Mouse (Mus musculus): ENCODE results near the gene Tyro3. TPM values are rescaled to one million over a fixed set of nuclear protein-coding genes. Genes with fewer than 3 reads are reported as not detected.

The Tyro3 gene
- total RNA-seq, 4 experiments from 2014 or later, result 1.7 to 3.3 (median 2.2) TPM

- no peak for DNase-seq (ENCODE audit: low spot score)
Observed at GRCm38 (mm10) chr2:119855310-119855850, 57.8 kb downstream of the Tyro3 start.

- DNase-seq (ENCODE audit: low spot score), result no peak
Observed at GRCm38 (mm10) chr2:119857341-119857740, 59.8 kb downstream of the Tyro3 start.

- no peak for DNase-seq (ENCODE audit: low spot score)
Observed at GRCm38 (mm10) chr2:119864484-119864883, 67.0 kb downstream of the Tyro3 start.

Other genes with a start within 250 kb of the Tyro3 start
- 1 to 10 TPM in 1 of 4 experiments, under 1 TPM in 3; 0.28 to 1.7 (median 0.37) TPM for gene Nusap1, start 179.4 kb upstream of the Tyro3 start, total RNA-seq (2022)
- 1 to 10 TPM in 1 of 4 experiments, under 1 TPM in 3; 0.34 to 1.2 (median 0.58) TPM for gene Oip5, start 179.3 kb upstream of the Tyro3 start, total RNA-seq (2022)
- 10 to 100 TPM; 53.6 to 71.5 (median 63.6) TPM for gene Ndufaf1, start 134.9 kb upstream of the Tyro3 start, total RNA-seq (2022)
- gene Rtf1, start 122.7 kb upstream of the Tyro3 start, total RNA-seq (2022), result 10 to 100 TPM; 22.5 to 25.6 (median 24.1) TPM
- under 1 TPM; 0.23 to 0.79 (median 0.54) TPM for gene Itpka, start 55.4 kb upstream of the Tyro3 start, total RNA-seq (2022)
- gene Ltk, start 37.3 kb upstream of the Tyro3 start, total RNA-seq (2022), result not detected
- 10 to 100 TPM; 11.9 to 13.7 (median 13.4) TPM for gene Rpap1, start 10.2 kb upstream of the Tyro3 start, total RNA-seq (2022)
- gene Mga, start 99.5 kb downstream of the Tyro3 start, total RNA-seq (2022), result 10 to 100 TPM; 33.6 to 39.0 (median 35.9) TPM
- 1 to 10 TPM; 6.9 to 8.5 (median 8.3) TPM for gene Mapkbp1, start 175.0 kb downstream of the Tyro3 start, total RNA-seq (2022)
- 1 to 10 TPM; 6.6 to 8.6 (median 7.2) TPM for gene Jmjd7, start 229.8 kb downstream of the Tyro3 start, total RNA-seq (2022)
- gene Gm28042, start 229.8 kb downstream of the Tyro3 start, total RNA-seq (2022), result under 1 TPM; 0.16 to 0.59 (median 0.21) TPM
- 1 to 10 TPM in 3 of 4 experiments, under 1 TPM in 1; 0.72 to 1.8 (median 1.3) TPM for gene Pla2g4b, start 235.7 kb downstream of the Tyro3 start, total RNA-seq (2022)

All from heart, adult 8-10 months (tissue).